Mouse (Mus musculus) thymus, postnatal 25 days (tissue): ENCODE data around the gene Npw.

Experiments used
- DNase-seq: peaks from one replicate; pipeline ENCODE4 v3.0.0; 2022

Npw gene

DNA sequence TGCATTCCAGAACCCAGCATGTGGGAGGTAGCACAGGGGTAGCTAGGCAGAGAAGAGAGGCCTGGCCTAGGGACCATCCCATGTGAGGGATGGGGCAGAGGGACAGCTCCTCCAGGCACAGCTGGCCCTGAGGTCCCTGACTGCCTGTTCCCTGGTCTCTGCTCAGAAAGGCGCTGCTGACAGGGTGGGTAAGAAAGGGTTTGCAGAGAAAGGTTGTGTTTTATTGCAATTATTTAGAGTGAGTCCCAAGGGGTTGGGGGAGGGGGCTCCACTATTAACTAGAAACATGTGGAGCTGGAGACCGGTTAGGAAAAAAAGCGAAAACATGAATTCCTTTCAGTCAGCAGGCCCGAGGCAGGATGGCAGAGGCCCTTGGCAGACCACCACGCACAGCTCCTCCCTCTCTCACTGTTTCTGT, 18.7 kb downstream of the Npw start:
- DNase-seq = no peak

DNA sequence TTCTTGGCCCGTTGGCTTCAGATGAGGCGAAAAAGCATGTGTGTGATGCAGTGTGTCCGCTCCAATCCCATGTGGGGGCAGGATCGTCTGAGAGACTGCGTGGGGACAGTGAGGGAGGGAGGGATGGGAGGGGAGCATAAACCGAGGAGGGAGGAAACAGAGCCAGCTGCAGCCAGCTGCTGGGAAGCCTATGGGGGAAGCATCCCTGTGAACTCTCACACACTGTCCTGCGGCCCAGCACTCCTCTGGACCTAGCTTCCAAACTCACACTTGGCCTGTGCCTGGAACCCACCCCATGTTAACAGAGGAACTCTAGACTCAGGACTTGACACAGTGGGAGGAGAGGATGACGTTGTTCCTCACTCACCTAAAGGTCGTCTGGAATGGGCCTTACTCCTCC, 19.4 kb downstream of the Npw start:
- DNase-seq = no peak

GRCm38 (mm10) chr17:24638214-24638613, 20.0 kb downstream of the Npw start:
- DNase-seq = no peak

GRCm38 (mm10) chr17:24636781-24637481, 21.3 kb downstream of the Npw start:
- no peak for DNase-seq

DNA sequence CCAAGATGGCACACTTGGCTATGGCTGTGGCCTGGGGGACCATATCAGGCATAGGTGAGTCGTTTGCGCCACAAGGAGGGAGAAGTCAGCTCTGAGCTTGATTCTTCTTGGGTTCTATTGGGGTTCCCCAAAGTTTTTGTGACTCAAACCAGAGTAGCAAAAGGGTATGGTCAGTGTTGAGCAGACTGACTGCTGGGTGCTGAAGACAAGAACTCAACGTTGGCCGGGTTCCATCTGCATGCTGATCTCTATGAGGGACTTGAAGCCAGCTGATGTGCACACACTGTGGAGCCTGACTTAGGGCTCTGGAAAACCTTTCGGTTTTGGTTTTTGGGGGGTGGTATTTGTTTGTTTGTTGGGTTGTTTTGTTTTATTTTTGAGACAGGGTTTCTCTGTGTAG, 22.6 kb downstream of the Npw start:
- no peak for DNase-seq

GRCm38 (mm10) chr17:24635024-24635423, 23.2 kb downstream of the Npw start:
- no peak for DNase-seq

- no peak for DNase-seq
These were observed 24.4 kb downstream of the Npw start for GRCm38 (mm10) chr17:24633831-24634230.

GRCm38 (mm10) chr17:24632813-24633449, 25.3 kb downstream of the Npw start:
- DNase-seq = no peak

- DNase-seq = peak; percentile 89
These were observed 26.0 kb downstream of the Npw start, which contains the start of the genes Tsc2 and Nthl1 for GRCm38 (mm10) chr17:24632167-24632812. Gene Tsc2, minus strand, starts transcription at chr17:24632630. Gene Nthl1, plus strand, starts transcription at chr17:24632680.

DNA sequence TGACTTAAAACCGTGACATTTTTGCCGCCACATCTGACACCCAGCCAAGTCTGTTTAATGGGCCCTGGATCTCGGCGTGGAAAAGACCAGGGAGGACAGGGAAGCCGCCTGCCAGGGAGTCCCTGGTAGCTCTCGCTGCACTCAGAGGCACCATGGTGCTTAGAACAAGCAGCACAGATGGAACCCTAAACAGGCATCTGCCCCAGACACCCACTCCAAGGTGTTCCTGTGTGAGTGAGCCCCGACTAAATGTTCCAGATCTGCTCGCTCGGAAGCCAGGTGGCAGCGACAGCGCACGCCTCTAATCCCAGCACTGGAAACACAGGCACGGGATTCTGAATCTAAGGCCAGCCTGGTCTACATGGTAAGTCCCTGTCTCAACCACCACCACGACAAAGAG, 28.2 kb downstream of the Npw start:
- DNase-seq = no peak

GRCm38 (mm10) chr17:24628646-24629045, 29.6 kb downstream of the Npw start:
- peak; percentile 77 for DNase-seq

DNA sequence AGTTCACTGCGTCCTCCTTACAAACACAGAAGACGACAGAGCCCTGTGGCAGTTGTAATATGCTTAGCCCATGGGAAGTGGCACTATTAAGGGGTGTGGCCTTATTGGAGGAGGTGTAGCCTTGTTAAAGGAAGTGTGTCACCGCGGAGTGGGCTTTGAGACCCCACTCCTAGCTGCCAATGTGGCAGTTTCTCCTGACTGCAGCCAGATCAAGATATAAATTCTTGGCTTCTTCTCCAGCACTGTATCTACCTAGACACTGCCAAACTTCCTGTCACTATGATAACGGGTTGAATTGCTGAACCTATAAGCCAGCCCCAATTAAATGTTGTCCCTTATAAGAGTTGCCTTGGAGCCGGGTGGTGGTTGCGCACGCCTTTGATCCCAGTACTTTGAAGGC, 32.8 kb downstream of the Npw start:
- DNase-seq = no peak

DNA sequence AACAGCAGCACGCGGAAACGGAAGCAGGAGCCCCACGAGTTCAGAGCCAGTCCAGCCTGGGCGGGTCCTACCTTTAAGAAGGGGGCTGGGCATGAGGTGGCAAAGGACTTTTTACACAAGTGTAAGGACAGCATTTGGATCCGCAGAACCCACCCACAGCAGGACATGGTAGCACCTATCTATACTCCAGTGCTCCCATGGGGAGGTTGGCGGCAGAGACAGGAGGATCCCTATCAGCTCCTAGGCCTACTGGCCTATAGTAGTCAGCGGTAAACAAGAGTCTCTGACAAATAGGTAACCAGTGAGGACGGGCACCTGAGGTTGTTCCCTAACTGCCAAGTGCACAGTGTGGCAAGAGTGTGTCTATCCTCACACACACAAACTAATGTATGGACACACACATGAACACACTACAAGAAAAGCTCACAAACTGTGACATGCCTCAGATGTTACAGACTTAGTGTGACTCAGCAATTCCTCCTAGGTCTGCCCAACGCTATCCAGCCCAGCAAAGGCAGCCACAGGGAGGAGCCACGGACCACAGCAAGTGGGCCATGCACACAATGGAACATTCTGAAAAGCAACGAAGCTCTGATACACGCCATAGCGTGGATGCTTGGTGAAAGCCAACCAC, 40.6 kb downstream of the Npw start:
- no peak for DNase-seq

- DNase-seq = no peak
These were observed 47.5 kb downstream of the Npw start for GRCm38 (mm10) chr17:24610711-24611110.

- DNase-seq = no peak
These were observed 49.4 kb downstream of the Npw start for GRCm38 (mm10) chr17:24608874-24609273.

DNA sequence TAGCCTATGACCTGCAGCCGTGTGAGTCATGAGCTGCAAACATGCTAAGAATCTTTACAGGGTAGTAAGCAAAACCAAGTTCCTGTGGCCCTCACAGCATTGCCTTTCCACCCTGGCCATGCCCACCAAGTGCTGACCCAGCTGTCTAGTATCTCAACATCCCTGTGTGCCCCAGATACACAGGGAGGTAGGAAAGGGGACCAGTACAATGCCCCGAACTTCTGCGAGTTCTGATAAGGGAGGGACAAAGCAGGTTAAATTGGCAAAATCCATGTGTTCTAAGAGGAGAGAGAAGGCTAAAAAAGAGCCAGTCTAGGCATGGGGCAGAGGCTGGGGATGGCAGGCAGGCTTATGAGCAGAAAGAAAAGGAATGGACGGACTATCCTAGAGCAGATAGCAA, 49.9 kb downstream of the Npw start:
- no peak for DNase-seq
